Mouse (Mus musculus): ENCODE results near the gene Gpc6.

Gene Gpc6

GRCm38 (mm10) chr14:117061527-117061926, 136.4 kb downstream of the Gpc6 start:
- no peak for DNase-seq (ENCODE audit: low spot score)

- no peak for DNase-seq (ENCODE audit: low spot score)
Observed at GRCm38 (mm10) chr14:117068179-117068578, 143.1 kb downstream of the Gpc6 start.

- no peak for DNase-seq (ENCODE audit: low spot score)
Observed at GRCm38 (mm10) chr14:117070470-117071085, 145.5 kb downstream of the Gpc6 start.

- DNase-seq (ENCODE audit: low spot score): no peak
Observed at GRCm38 (mm10) chr14:117093586-117093985, 168.5 kb downstream of the Gpc6 start.

- DNase-seq (ENCODE audit: low spot score): no peak
Observed at GRCm38 (mm10) chr14:117106900-117107299, 181.8 kb downstream of the Gpc6 start.

- DNase-seq (ENCODE audit: low spot score): no peak
Observed at GRCm38 (mm10) chr14:117113153-117113552, 188.0 kb downstream of the Gpc6 start.

- DNase-seq (ENCODE audit: low spot score): no peak
Observed at GRCm38 (mm10) chr14:117122036-117122435, 196.9 kb downstream of the Gpc6 start.

- DNase-seq (ENCODE audit: low spot score): no peak
Observed at GRCm38 (mm10) chr14:117130334-117130733, 205.2 kb downstream of the Gpc6 start.

- DNase-seq (ENCODE audit: low spot score): no peak
Observed at GRCm38 (mm10) chr14:117131324-117131723, 206.2 kb downstream of the Gpc6 start.

GRCm38 (mm10) chr14:117141077-117141848, 216.1 kb downstream of the Gpc6 start:
- no peak for DNase-seq (ENCODE audit: low spot score)

GRCm38 (mm10) chr14:117146089-117146488, 221.0 kb downstream of the Gpc6 start:
- DNase-seq (ENCODE audit: low spot score): no peak

- no peak for DNase-seq (ENCODE audit: low spot score)
Observed at GRCm38 (mm10) chr14:117146665-117147064, 221.6 kb downstream of the Gpc6 start.

- no peak for DNase-seq (ENCODE audit: low spot score)
Observed at GRCm38 (mm10) chr14:117151621-117152020, 226.5 kb downstream of the Gpc6 start.

- no peak for DNase-seq (ENCODE audit: low spot score)
Observed at GRCm38 (mm10) chr14:117155884-117156465, 230.9 kb downstream of the Gpc6 start.

- no peak for DNase-seq (ENCODE audit: low spot score)
Observed at GRCm38 (mm10) chr14:117157426-117157825, 232.3 kb downstream of the Gpc6 start.

GRCm38 (mm10) chr14:117166350-117166749, 241.2 kb downstream of the Gpc6 start:
- no peak for DNase-seq (ENCODE audit: low spot score)

GRCm38 (mm10) chr14:117193364-117193763, 268.2 kb downstream of the Gpc6 start:
- DNase-seq (ENCODE audit: low spot score): no peak

- no peak for DNase-seq (ENCODE audit: low spot score)
Observed at GRCm38 (mm10) chr14:117202012-117202411, 276.9 kb downstream of the Gpc6 start.

GRCm38 (mm10) chr14:117203960-117204359, 278.8 kb downstream of the Gpc6 start:
- no peak for DNase-seq (ENCODE audit: low spot score)

GRCm38 (mm10) chr14:117214373-117214772, 289.3 kb downstream of the Gpc6 start:
- no peak for DNase-seq (ENCODE audit: low spot score)

- no peak for DNase-seq (ENCODE audit: low spot score)
Observed at GRCm38 (mm10) chr14:117226920-117227319, 301.8 kb downstream of the Gpc6 start.

- DNase-seq (ENCODE audit: low spot score): no peak
Observed at GRCm38 (mm10) chr14:117230476-117230875, 305.4 kb downstream of the Gpc6 start.

- no peak for DNase-seq (ENCODE audit: low spot score)
Observed at GRCm38 (mm10) chr14:117238226-117238625, 313.1 kb downstream of the Gpc6 start.

All from testis, postnatal 14 days (tissue).